Mouse (Mus musculus): ENCODE measurements at regions not wholly inside any gene's neighbourhood (a gene's known extent, or its start where the extent isn't known, plus 50 kb on each side); places are given as distances from the start of the nearest gene placed in this dataset.

GRCm38 (mm10) chr1:185091816-185092558 is 92.6 kb upstream of the Mark1 start:
- ATAC-seq (ENCODE audit: poor library complexity, severe bottlenecking), result no peak

GRCm38 (mm10) chr1:185089196-185089595 is 89.8 kb upstream of the Mark1 start:
- ATAC-seq (ENCODE audit: poor library complexity, severe bottlenecking), result no peak

- ATAC-seq (ENCODE audit: poor library complexity, severe bottlenecking), result no peak
Observed at GRCm38 (mm10) chr1:185083191-185083590, 83.8 kb upstream of the Mark1 start.

- ATAC-seq (ENCODE audit: poor library complexity, severe bottlenecking), result no peak
Observed at GRCm38 (mm10) chr1:185080118-185080517, 80.7 kb upstream of the Mark1 start.

- no peak for ATAC-seq (ENCODE audit: poor library complexity, severe bottlenecking)
Observed at GRCm38 (mm10) chr1:185079331-185079880, 80.0 kb upstream of the Mark1 start.

- ATAC-seq (ENCODE audit: poor library complexity, severe bottlenecking), result no peak
Observed at GRCm38 (mm10) chr1:185074001-185074400, 74.6 kb upstream of the Mark1 start.

- ATAC-seq (ENCODE audit: poor library complexity, severe bottlenecking), result no peak
Observed at GRCm38 (mm10) chr1:185072766-185073165, 73.4 kb upstream of the Mark1 start.

GRCm38 (mm10) chr1:185071566-185071965 is 72.2 kb upstream of the Mark1 start:
- ATAC-seq (ENCODE audit: poor library complexity, severe bottlenecking), result no peak

DNA sequence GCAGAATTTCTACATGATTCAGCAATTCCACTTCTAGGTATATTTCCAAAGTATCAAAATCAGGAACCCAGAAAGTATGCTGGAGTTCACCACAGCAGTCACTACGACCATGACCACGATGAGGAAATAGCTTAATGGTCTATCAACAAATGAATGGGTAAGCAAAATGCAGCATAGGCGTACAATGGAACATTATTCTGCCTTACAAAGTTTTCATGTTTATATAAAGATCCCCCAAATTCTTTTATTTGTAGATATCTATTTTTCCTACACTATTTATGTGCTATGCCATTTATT is 71.4 kb upstream of the Mark1 start:
- ATAC-seq (ENCODE audit: poor library complexity, severe bottlenecking), result no peak

DNA sequence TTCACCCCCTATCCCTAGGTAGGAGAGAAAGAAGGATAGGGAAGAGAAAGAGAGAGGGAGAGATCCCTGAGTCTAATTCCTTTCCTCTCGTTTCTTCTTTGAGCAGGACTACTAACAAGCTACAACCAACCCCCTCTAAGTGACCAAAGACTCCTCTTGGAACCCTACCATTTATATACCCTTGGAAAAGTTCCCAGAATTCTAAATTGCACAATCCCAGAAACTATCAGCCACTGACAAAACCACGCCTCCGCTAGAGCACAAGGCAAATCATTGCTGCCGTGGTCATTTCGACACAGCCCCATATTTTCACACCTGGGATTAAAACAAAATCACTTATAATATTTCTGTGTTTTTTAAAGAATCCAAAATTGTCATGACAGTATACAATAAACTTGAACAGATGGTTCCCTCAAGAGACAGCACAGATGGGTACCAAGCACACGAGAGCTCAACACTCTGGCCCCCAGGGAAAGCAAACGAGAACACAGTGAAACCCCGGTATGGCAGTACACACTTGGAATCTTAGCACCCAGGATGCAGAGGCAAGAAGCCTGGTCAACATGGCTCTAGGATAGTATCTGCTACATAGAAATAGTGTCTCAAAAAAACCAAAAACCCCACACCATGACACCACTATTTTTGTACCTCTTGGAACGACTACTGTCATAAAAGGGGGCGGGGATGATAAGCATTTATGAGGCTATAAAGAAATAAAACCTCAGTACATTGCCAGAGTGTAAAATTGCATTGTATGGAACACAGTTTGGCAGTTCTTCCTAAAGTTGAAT is 70.9 kb upstream of the Mark1 start:
- ATAC-seq (ENCODE audit: poor library complexity, severe bottlenecking), result no peak

DNA sequence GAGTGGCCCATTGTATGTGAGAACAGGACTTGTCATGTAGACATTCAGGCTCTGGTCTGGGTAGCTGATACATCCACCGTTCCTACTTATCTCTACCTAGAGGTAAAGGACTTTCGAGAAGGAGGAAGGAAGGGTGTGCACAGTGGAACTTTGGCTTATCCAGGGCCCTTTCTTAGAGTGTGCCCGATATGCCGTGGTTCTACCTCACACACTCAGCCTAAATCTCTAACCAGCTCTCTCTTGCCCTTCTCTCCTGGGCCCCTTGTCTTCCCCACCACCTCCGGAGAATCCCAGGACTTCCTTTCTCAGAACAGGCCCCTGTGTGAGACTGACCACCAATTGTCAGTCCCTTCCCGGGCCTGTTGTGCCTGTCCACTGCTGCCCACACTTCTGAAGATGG is 68.8 kb upstream of the Mark1 start:
- no peak for ATAC-seq (ENCODE audit: poor library complexity, severe bottlenecking)

DNA sequence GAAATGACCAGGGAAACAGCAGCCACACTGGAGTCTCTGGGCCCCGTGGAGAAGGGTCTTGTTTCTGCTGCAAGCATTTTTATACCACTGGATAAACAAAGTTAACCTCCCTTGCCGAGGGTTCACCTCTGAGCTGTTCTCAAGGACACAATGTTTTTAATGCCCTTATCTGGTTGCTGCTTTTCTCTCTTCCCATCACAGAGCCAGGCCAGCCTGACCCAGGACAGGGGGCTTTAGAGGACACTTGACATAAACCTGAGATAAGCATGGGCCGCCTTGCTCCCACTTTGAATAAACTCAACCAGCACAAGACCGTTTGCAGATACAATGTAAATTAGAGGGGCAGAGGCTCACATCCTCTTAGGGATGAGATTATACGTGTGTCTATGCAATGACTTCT is 68.3 kb upstream of the Mark1 start:
- ATAC-seq (ENCODE audit: poor library complexity, severe bottlenecking), result no peak

- ATAC-seq (ENCODE audit: poor library complexity, severe bottlenecking), result no peak
Observed at GRCm38 (mm10) chr1:185065056-185065455, 65.7 kb upstream of the Mark1 start.

GRCm38 (mm10) chr1:185062103-185062502 is 62.7 kb upstream of the Mark1 start:
- no peak for ATAC-seq (ENCODE audit: poor library complexity, severe bottlenecking)

GRCm38 (mm10) chr1:185057443-185057842 is 58.1 kb upstream of the Mark1 start:
- no peak for ATAC-seq (ENCODE audit: poor library complexity, severe bottlenecking)

DNA sequence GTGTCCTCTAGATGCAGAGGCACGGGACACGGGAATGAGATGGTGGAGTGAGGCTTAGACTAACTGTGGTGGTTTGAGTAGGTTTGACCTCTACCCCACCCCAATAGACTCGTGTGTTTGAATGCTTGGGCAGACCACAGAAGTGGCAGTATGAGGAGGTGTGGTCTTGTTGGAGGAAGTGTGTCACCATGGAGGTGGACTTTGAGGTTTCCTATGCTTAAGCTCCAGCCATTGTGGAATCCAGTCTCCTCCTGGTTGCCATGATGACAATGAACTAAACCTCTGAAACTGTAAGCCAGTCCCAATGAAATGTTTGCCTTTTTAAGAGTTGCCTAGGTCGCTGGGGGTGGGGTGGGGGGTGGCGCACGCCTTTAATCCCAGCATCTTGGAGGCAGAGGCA is 53.3 kb upstream of the Mark1 start:
- no peak for ATAC-seq (ENCODE audit: poor library complexity, severe bottlenecking)

DNA sequence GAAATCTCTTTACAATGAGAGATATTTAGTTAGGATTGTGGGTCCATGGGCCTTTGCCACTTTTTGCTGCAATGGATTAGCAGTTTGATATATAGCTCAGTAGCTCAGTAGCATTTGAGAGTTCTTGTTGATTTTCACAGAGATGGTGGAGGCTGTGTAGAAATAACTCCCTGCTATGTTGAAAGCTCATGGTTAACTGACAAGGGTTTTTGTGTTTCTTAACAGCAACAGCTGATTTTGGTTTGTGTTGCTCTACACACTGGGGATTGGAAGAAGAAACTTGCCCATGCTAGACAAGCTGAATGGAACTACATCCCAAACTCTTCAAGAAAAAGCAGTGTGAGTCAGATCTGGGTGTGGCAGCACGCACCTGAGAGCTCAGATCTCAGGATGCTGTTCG is 50.6 kb upstream of the Mark1 start:
- ATAC-seq (ENCODE audit: poor library complexity, severe bottlenecking), result no peak
